Mouse (Mus musculus) hindbrain, embryonic 16.5 days (tissue): ENCODE measurements around the gene Taf7l. TPM values are rescaled to one million over a fixed set of nuclear protein-coding genes. Genes with fewer than 3 reads are reported as not detected.
A peak's percentile ranks its signal among the peaks of the same experiment; 100 is the strongest.

ENCODE experiments used
- ATAC-seq: fragments of 200-750 bp; cut with Nextera tagmentation; 2 replicates; pipeline ENCODE4 v1.8.0; 2017; ENCODE audit warnings: moderate TSS enrichment, moderate library complexity
- H3K27ac ChIP-seq: fragments of 300-500 bp; sonication (generic); 2 replicates; pipeline ENCODE4 v1.5.1; 2014; ENCODE audit warnings: low read depth, mild to moderate bottlenecking, control low read depth, low read length, moderate library complexity
- H3K27me3 ChIP-seq: fragments of 300-500 bp; sonication (generic); replicated peaks from 2 replicates; pipeline ENCODE4 v1.6.1; 2014; ENCODE audit warnings: low read length; ENCODE audit not compliant: control insufficient read depth, insufficient read depth
- H3K36me3 ChIP-seq: fragments of 300-500 bp; sonication (generic); 2 replicates; pipeline ENCODE4 v1.6.1; 2014; ENCODE audit warnings: mild to moderate bottlenecking, low read length, moderate library complexity, mixed read lengths; ENCODE audit not compliant: control insufficient read depth, insufficient read depth
- H3K4me1 ChIP-seq: fragments of 300-500 bp; sonication (generic); 2 replicates; pipeline ENCODE4 v1.6.1; 2014; ENCODE audit warnings: low read depth, low read length; ENCODE audit not compliant: control insufficient read depth, insufficient read depth
- H3K4me2 ChIP-seq: fragments of 300-500 bp; sonication (generic); 2 replicates; pipeline ENCODE4 v1.6.1; 2014; ENCODE audit warnings: mild to moderate bottlenecking, low read length, control low read depth, moderate library complexity
- H3K4me3 ChIP-seq: fragments of 300-500 bp; sonication (generic); 2 replicates; pipeline ENCODE4 v1.5.1; 2014; ENCODE audit warnings: mild to moderate bottlenecking, low read length, control low read depth, moderate library complexity
- H3K9ac ChIP-seq: fragments of 300-500 bp; sonication (generic); 2 replicates; pipeline ENCODE4 v1.6.1; 2014; ENCODE audit warnings: low read depth, mild to moderate bottlenecking, control low read depth, low read length, moderate library complexity
- H3K9me3 ChIP-seq: fragments of 300-500 bp; sonication (generic); 2 replicates; pipeline ENCODE4 v1.6.1; 2014; ENCODE audit warnings: mild to moderate bottlenecking, low read length, moderate library complexity; ENCODE audit not compliant: control insufficient read depth
- WGBS: fragments of 180-500 bp; shearing (Covaris S2); extraction: QIAGEN DNeasy Blood & Tissue Kit; methylation state at CpG from one replicate; pipeline ENCODE4 v1.1.7; 2014; 5-methylcytosine and 5-hydroxymethylcytosine counted together
- polyA plus RNA-seq: library from polyadenylated mRNA; unstranded; fragments of >200 nt; fragmentation: Nextera tagmentation; extraction: Ambion mirVana; gene quantifications from 2 replicates; pipeline ENCODE4 v1.2.1, GENCODE M21; 2015

The Taf7l gene
- polyA plus RNA-seq, 1 experiment from 2014 or later: 0.08 TPM

GRCm38 (mm10) chrX:134426819-134427218, 49.5 kb downstream of the Taf7l start:
- no peak overlapping the region for H3K4me3 ChIP-seq
- H3K4me2 ChIP-seq: no peak overlapping the region
- no peak overlapping the region for H3K27ac ChIP-seq
- no peak overlapping the region for H3K9ac ChIP-seq
- peak; percentile 81 for ATAC-seq
- H3K36me3 ChIP-seq: no peaks in the 10 kb centered on the region
- no peaks in the 10 kb centered on the region for H3K27me3 ChIP-seq
- 51% methylated on average over 6 of the region's 6 CpGs for WGBS
- no peaks in the 10 kb centered on the region for H3K4me1 ChIP-seq
- H3K9me3 ChIP-seq: no peaks in the 10 kb centered on the region

DNA sequence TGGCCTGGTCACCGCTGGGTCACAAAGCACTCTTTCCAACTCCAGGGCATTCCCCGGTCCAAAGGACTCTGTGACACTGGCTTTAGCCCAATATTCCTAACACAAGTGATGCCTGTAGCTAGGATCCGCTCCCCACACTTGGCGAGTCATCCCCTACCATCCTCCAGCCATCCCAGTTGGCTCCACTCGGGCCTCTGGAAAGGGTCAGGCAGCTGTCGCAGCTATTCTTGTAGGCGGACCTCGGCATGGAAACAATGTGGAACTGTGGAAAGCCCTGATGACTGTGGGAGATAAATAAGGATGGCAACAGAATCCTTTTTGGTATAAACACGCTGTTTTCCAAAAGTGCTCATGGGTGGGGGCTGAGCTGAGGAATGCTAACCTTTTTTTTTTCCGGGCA, 50.5 kb downstream of the Taf7l start:
- H3K4me3 ChIP-seq: no peak overlapping the region
- H3K27me3 ChIP-seq: no peaks in the 10 kb centered on the region
- H3K9me3 ChIP-seq: no peaks in the 10 kb centered on the region
- H3K4me1 ChIP-seq: no peaks in the 10 kb centered on the region
- H3K27ac ChIP-seq: no peak overlapping the region
- H3K4me2 ChIP-seq: no peak overlapping the region
- H3K9ac ChIP-seq: no peak overlapping the region
- H3K36me3 ChIP-seq: no peaks in the 10 kb centered on the region
- WGBS: 67% methylated on average over 10 of the region's 10 CpGs
- no peak for ATAC-seq

DNA sequence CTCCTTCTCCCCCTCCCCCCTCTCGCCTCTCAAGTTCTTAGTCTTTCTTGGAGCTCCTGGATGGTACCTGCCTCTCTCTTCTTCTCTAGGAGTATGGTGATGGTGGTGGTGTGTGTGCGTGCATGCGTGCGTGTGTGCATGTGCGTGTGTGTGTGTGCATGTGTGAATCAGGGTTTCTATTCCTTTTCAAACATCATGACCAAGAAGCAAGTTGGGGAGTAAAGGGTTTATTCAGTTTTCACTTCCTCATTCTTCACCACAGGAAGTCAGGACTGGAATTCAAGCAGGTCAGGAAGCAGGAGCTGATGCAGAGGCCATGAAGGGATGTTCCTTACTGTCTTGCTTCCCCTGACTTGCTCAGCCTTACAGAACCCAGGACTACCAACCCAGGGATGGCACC, 52.0 kb downstream of the Taf7l start:
- Histone ChIP-seq H3K4me3 (no peak overlapping the region), H3K9me3 (no peaks in the 10 kb centered on the region), H3K4me2 (no peak overlapping the region), H3K36me3 (no peaks in the 10 kb centered on the region), H3K4me1 (no peaks in the 10 kb centered on the region), H3K27me3 (no peaks in the 10 kb centered on the region), H3K27ac (no peak overlapping the region), H3K9ac (no peak overlapping the region)
- ATAC-seq: no peak
- WGBS: 100% methylated on average over 5 of the region's 5 CpGs

DNA sequence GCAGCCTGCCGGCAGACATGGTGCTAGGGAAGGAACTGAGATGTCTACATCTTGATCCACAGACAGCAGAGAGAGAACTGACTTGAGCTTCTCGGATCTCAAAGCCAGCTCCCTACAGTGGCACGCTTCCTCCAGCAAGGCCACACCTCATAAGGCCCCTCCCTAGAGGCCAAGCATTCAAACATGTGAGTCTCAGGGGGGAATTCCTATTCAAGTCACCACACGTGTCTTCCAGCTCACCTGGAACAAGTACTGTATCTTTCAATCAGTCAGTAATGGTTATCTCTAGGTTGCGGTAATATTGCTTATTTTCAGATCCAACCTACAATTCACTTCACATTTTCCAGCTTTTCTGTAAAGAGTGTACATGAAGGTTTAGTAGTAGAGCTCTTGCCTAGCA, 56.2 kb downstream of the Taf7l start:
- Histone ChIP-seq H3K27ac (no peak overlapping the region), H3K27me3 (no peaks in the 10 kb centered on the region), H3K4me3 (no peak overlapping the region), H3K4me2 (no peak overlapping the region), H3K9me3 (no peaks in the 10 kb centered on the region), H3K4me1 (no peaks in the 10 kb centered on the region), H3K9ac (no peak overlapping the region), H3K36me3 (no peaks in the 10 kb centered on the region)
- no peak for ATAC-seq
- WGBS: 82% methylated on average over 5 of the region's 5 CpGs

GRCm38 (mm10) chrX:134412096-134412495, 64.2 kb downstream of the Taf7l start:
- ATAC-seq: no peak
- 86% methylated on average over 1 of the region's 1 CpGs for WGBS
- Histone ChIP-seq H3K4me1 (no peaks in the 10 kb centered on the region), H3K36me3 (no peaks in the 10 kb centered on the region), H3K27me3 (no peaks in the 10 kb centered on the region), H3K9me3 (no peaks in the 10 kb centered on the region), H3K4me3 (no peak overlapping the region), H3K27ac (no peak overlapping the region), H3K9ac (no peak overlapping the region), H3K4me2 (no peak overlapping the region)

Other genes with a start within 250 kb of the Taf7l start
- 7.5 and 8.2 TPM in 2 replicates for gene Trmt2b, start 199.5 kb downstream of the Taf7l start, polyA plus RNA-seq
- gene Tmem35a, start 181.3 kb downstream of the Taf7l start, polyA plus RNA-seq: 117 and 126 TPM in 2 replicates
- 6.9 and 7.7 TPM in 2 replicates for gene Cenpi, start 168.4 kb downstream of the Taf7l start, polyA plus RNA-seq
- gene Drp2, start 71.9 kb downstream of the Taf7l start, polyA plus RNA-seq: 15.4 and 19.5 TPM in 2 replicates
- gene Timm8a1, start 65.4 kb upstream of the Taf7l start, polyA plus RNA-seq: 48.0 and 53.0 TPM in 2 replicates
- 0.48 and 0.51 TPM in 2 replicates for gene Btk, start 107.1 kb upstream of the Taf7l start, polyA plus RNA-seq
- gene Rpl36a, start 109.2 kb upstream of the Taf7l start, polyA plus RNA-seq: 142 and 149 TPM in 2 replicates
- gene Gla, start 124.6 kb upstream of the Taf7l start, polyA plus RNA-seq: 3.9 and 4.7 TPM in 2 replicates
- 140 and 141 TPM in 2 replicates for gene Hnrnph2, start 124.7 kb upstream of the Taf7l start, polyA plus RNA-seq
- gene Armcx4, start 210.0 kb upstream of the Taf7l start, polyA plus RNA-seq: 4.2 and 4.6 TPM in 2 replicates
- 105 and 112 TPM in 2 replicates for gene Armcx1, start 241.5 kb upstream of the Taf7l start, polyA plus RNA-seq